Mouse (Mus musculus): ENCODE data around the gene Vat1.
"Not testable (repeated sequence)": the region's sequence is repeated elsewhere in the genome, so short reads cannot be mapped to it uniquely, and the experiment has no call there.

The Vat1 gene

GRCm38 (mm10) chr11:101466552-101466950, 521 bp upstream of the Vat1 start:
- CTCF ChIA-PET: interaction anchor here (1.3 kb wide), 1 partner anchor 17 kb away, joined by 3 read pairs; no protein-coding TSS in a partner anchor

GRCm38 (mm10) chr11:101465101-101465868, 745 bp downstream of the Vat1 start:
- CTCF ChIA-PET: interaction anchor here (0.7 to 1.3 kb wide), 3 partner anchors 16 to 23 kb away, joined by 3 to 7 read pairs (median 4); partner anchors contain the start of gene Rpl27

- CTCF ChIA-PET: interaction anchor here (0.9 kb wide), 1 partner anchor 19 kb away, joined by 4 read pairs; no protein-coding TSS in a partner anchor
Measured at GRCm38 (mm10) chr11:101464211-101465100, 1.6 kb downstream of the Vat1 start, which contains the start of gene Rnd2. TSS of gene Rnd2 (plus strand) at chr11:101464999.

GRCm38 (mm10) chr11:101462583-101463440, 3.2 kb downstream of the Vat1 start:
- CTCF ChIA-PET: interaction anchor here (0.7 kb wide), 1 partner anchor 19 kb away, joined by 4 read pairs; no protein-coding TSS in a partner anchor

GRCm38 (mm10) chr11:101462141-101462540, 3.9 kb downstream of the Vat1 start:
- CTCF ChIA-PET: no interaction called here

GRCm38 (mm10) chr11:101460321-101460720, 5.7 kb downstream of the Vat1 start:
- CTCF ChIA-PET: no interaction called here

GRCm38 (mm10) chr11:101459716-101460115, 6.3 kb downstream of the Vat1 start:
- CTCF ChIA-PET: interaction anchor here (0.7 kb wide), 1 partner anchor 140 kb away, joined by 8 read pairs; no protein-coding TSS in a partner anchor

- CTCF ChIA-PET: interaction anchor here (1.0 kb wide), 1 partner anchor 13 kb away, joined by 3 read pairs; no protein-coding TSS in a partner anchor
Measured at GRCm38 (mm10) chr11:101458217-101458616, 7.8 kb downstream of the Vat1 start.

GRCm38 (mm10) chr11:101457631-101458030, 8.4 kb downstream of the Vat1 start:
- CTCF ChIA-PET: interaction anchor here (0.6 to 1.0 kb wide), 2 partner anchors 12 to 18 kb away, joined by 3 read pairs; no protein-coding TSS in a partner anchor

- CTCF ChIA-PET: no interaction called here
Measured at GRCm38 (mm10) chr11:101455627-101456026, 10.4 kb downstream of the Vat1 start.

GRCm38 (mm10) chr11:101454702-101455101, 11.3 kb downstream of the Vat1 start:
- CTCF ChIA-PET: interaction anchor here (0.5 kb wide), 1 partner anchor 216 kb away, joined by 3 read pairs; no protein-coding TSS in a partner anchor

- CTCF ChIA-PET: no interaction called here
Measured at GRCm38 (mm10) chr11:101452093-101452774, 13.8 kb downstream of the Vat1 start.

GRCm38 (mm10) chr11:101451536-101451935, 14.5 kb downstream of the Vat1 start:
- CTCF ChIA-PET: no interaction called here

GRCm38 (mm10) chr11:101450394-101450793, 15.6 kb downstream of the Vat1 start:
- CTCF ChIA-PET: interaction anchor here (0.7 to 1.3 kb wide), 2 partner anchors 15 to 60 kb away, joined by 3 read pairs; partner anchors contain the start of gene Vat1

- CTCF ChIA-PET: interaction anchor here (0.7 to 1.3 kb wide), 3 partner anchors 16 to 290 kb away, joined by 3 to 4 read pairs (median 3); partner anchors contain the start of gene Vat1
Measured at GRCm38 (mm10) chr11:101449596-101449995, 16.4 kb downstream of the Vat1 start.

- CTCF ChIA-PET: interaction anchor here (1.3 kb wide), 1 partner anchor 17 kb away, joined by 3 read pairs; the partner anchor contains the start of gene Vat1
Measured at GRCm38 (mm10) chr11:101448899-101449298, 17.1 kb downstream of the Vat1 start.

- CTCF ChIA-PET: no interaction called here
Measured at GRCm38 (mm10) chr11:101448274-101448746, 17.7 kb downstream of the Vat1 start, which contains the start of gene Ifi35. TSS of gene Ifi35 (plus strand) at chr11:101448407.

- CTCF ChIA-PET: no interaction called here
Measured at GRCm38 (mm10) chr11:101447786-101448185, 18.2 kb downstream of the Vat1 start.

GRCm38 (mm10) chr11:101446860-101447259, 19.2 kb downstream of the Vat1 start:
- CTCF ChIA-PET: not testable (repeated sequence)

- CTCF ChIA-PET: no interaction called here
Measured at GRCm38 (mm10) chr11:101446319-101446718, 19.7 kb downstream of the Vat1 start.

Measured in spleen, embryonic (tissue).